Mouse (Mus musculus): Measurements from ENCODE around the gene Pabpc4.
A peak's percentile ranks its signal among the peaks of the same experiment; 100 is the strongest.
"Not testable (repeated sequence)": the region's sequence is repeated elsewhere in the genome, so short reads cannot be mapped to it uniquely, and the experiment has no call there.

The Pabpc4 gene

GRCm38 (mm10) chr4:123297195-123297960 is 35.2 kb downstream of the Pabpc4 start:
- DNase-seq (ENCODE audit: extremely low spot score) = no peak

DNA sequence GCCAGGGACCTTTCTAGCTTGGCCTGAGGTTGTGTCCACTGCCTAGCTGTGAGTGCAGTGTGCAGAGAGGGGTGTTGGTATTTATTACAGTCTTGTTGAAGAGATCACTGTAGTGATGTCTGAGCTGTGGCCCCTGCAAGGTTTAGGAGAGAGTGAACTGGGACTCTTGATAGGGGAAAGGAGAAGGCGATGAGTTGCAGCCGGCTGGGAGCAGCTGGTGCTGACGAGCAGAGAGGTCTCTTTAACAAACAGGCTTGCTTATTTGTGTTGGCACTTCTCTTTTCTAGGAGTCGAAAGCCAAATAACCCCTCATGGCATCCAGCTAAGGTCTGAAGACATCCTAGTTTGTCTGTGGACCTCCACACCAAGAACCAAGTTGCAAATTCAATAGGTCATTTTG is 36.1 kb downstream of the Pabpc4 start:
- DNase-seq (ENCODE audit: extremely low spot score) = no peak

- DNase-seq (ENCODE audit: extremely low spot score) = no peak
Measured at GRCm38 (mm10) chr4:123298980-123299670, 37.0 kb downstream of the Pabpc4 start.

GRCm38 (mm10) chr4:123305789-123306188 is 43.6 kb downstream of the Pabpc4 start:
- DNase-seq (ENCODE audit: extremely low spot score) = peak; percentile 66

DNA sequence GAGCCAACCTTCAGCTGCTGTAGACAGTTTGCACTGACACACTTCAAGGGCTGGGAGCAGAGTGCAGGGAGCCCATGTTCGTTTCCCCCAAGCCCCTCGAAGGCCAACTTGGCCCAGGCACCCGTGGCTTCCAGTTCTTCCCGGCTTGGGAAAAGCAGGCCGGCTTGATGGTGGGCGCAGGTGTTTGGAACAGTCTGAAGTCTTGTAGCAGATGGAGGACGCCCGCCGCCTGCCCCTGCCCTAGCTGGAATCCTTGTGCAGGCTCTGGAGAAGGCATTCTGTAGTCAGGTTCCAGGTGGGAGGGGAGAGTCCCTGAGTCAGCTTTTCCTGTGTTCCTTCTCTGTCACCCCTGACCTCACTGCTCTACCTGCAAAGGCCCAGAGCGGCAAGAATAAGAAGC is 44.8 kb downstream of the Pabpc4 start:
- no peak for DNase-seq (ENCODE audit: extremely low spot score)

GRCm38 (mm10) chr4:123308292-123308691 is 46.1 kb downstream of the Pabpc4 start:
- no peak for DNase-seq (ENCODE audit: extremely low spot score)

- no peak for DNase-seq (ENCODE audit: extremely low spot score)
Measured at GRCm38 (mm10) chr4:123311845-123312244, 49.7 kb downstream of the Pabpc4 start.

- DNase-seq (ENCODE audit: extremely low spot score) = no peak
Measured at GRCm38 (mm10) chr4:123313010-123313409, 50.9 kb downstream of the Pabpc4 start.

GRCm38 (mm10) chr4:123314497-123314896 is 52.3 kb downstream of the Pabpc4 start:
- no peak for DNase-seq (ENCODE audit: extremely low spot score)

GRCm38 (mm10) chr4:123322910-123323309 is 60.8 kb downstream of the Pabpc4 start:
- not testable (repeated sequence) for DNase-seq (ENCODE audit: extremely low spot score)

- no peak for DNase-seq (ENCODE audit: extremely low spot score)
Measured at GRCm38 (mm10) chr4:123323534-123323933, 61.4 kb downstream of the Pabpc4 start, which contains the start of gene Oxct2a. Gene Oxct2a, minus strand, starts transcription at chr4:123323634.

DNA sequence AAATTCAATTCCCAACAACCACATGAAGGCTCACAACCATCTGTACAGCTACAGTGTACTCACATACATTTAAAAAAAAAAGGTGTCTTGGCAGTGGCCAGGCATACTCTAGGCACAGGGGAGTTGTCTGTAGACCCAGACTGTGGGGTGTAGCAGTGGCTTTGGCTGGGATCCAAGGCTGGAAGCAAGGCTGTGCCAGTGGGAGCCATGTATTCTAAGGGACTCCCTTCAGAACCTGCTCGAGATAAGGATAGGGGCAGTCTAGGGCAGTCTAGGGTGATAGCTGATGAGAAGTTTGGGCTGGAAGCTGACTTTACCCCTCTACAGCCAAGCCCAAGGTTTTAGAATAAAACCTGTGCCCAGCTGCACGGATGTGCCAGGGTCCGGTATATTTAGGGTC is 63.9 kb downstream of the Pabpc4 start:
- no peak for DNase-seq (ENCODE audit: extremely low spot score)

DNA sequence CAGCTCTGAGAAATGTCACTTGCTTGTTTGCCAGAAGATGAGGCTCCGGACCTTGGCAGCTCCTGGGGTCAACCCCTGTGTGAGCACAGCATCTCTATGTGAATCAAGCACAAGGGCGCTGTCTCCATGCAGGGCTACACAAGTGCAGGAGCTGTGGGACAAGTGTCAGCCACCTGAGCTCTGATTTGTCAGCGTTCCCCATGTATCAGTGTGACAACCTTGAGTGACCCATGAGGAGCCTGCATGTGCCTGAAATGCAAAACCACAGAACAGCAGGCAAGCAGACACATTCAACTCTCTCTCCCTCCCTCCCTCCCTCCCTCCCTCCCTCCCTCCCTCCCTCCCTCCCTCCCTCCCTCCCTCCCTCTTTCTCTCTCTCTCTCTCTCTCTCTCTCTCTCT is 65.5 kb downstream of the Pabpc4 start:
- DNase-seq (ENCODE audit: extremely low spot score) = no peak

DNA sequence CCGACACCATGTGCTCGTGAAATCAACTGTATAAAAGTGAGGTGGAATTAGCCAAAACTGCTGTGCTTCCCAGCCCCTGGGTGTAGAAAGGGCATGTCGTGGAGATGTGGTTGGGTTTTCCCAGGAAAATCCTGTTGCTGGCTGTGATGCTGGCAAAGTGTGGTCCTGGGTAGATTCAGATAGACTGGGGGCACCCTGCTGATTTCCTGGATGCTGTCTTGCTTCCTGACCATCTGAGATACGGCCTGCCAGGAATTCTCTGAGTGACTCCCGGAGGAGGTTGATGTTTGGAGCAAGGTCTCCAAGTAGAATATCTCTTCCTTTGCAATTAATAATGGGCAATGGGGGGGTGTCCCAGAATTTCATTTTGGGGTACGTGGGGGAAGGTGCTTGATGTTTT is 66.8 kb downstream of the Pabpc4 start:
- no peak for DNase-seq (ENCODE audit: extremely low spot score)

DNA sequence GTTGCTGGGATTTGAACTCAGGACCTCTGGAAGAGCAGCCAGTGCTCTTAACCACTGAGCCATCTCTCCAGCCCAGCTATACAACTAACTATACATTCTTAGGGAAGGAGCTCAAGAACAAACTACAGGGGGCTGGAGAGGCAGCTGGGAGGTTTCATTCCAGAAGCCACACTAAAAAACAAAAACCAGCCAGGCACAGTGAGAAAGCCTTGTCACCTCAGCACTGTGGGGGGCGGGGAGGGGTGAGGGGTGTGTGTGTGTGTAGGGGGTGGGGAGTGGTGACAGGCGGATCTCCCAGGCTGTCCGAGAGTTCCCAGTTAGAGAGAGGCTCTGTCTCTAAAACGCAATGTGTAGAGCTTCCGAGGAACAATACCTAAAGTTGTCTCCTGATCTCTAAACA is 69.2 kb downstream of the Pabpc4 start:
- no peak for DNase-seq (ENCODE audit: extremely low spot score)

- DNase-seq (ENCODE audit: extremely low spot score) = not testable (repeated sequence)
Measured at GRCm38 (mm10) chr4:123331961-123332360, 69.8 kb downstream of the Pabpc4 start.

DNA sequence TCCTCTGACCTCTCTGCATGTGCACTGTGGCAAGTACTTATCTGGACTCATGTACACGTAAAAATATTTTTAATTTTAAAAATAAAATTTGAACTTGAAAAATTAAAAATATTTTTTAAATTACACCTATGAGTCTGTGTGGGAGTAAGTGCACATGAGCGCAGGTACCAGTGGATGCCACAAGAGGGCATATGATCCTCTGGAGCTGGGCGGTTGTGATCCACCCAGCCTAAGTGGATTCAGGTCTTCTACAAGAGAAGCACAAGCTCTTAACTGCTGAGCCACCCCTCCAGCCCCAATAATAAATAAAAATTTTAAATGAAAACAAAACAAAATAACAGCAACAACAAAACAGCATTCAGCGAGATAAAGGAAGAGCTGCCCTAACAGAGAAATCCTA is 71.0 kb downstream of the Pabpc4 start:
- DNase-seq (ENCODE audit: extremely low spot score) = no peak

DNA sequence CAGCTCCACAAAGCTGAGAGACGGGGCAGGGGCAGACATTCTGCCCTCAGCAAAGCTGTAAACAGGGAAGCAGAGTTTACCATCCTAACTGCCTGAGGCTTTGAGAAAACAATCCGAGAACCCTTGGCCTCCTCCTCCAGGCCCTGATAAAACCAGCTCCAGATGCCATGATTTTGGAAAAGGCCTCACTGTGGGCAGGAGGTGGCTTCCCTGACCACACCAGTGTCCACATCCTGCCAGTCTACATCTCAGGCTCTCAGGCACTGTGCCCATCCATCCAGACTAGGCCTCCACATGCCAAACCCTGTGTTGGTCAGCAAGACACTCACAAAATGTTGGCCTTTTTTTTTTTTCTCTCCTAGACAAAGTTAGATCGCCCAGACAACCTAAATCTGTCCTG is 72.0 kb downstream of the Pabpc4 start:
- DNase-seq (ENCODE audit: extremely low spot score) = no peak

GRCm38 (mm10) chr4:123335244-123335643 is 73.1 kb downstream of the Pabpc4 start:
- not testable (repeated sequence) for DNase-seq (ENCODE audit: extremely low spot score)

DNA sequence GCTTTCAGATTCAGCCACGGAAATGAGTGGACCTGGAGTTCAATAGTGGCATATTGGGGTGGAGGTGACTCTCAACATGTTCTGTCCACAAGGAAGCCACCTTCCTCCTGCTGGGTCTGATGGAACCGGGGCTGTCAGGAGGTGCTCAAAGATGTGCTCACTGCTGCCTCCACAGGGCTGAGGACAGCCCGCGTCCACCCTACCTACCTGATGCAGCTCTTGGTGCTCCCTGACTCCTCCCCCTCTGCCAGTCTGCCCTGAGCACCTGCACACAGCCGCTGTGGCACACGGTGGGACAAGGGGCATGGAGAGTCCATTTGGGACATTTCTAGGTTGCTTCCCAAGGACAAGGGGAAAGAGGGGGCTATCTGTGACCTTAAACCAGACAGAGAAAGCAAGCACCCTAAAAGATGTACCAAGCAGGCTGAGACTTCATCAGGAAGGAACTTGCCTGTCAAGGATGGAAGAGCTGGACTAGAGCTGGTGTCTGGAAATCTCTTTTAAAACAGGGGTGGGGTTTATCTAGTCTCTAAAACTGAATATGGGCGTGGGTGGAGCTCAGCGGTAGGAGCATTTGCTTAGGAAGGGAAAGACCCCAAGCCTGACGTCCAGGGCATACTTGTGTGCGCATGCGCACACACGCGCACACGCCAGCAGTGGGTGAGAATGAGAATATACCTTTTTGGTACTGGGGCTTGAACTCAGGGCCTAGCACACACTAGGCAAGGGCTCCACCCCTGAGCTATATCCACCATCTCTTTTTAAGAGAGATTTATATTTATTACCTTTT is 73.8 kb downstream of the Pabpc4 start:
- DNase-seq (ENCODE audit: extremely low spot score) = no peak

- DNase-seq (ENCODE audit: extremely low spot score) = no peak
Measured at GRCm38 (mm10) chr4:123337693-123338092, 75.5 kb downstream of the Pabpc4 start.

- no peak for DNase-seq (ENCODE audit: extremely low spot score)
Measured at GRCm38 (mm10) chr4:123340232-123340631, 78.1 kb downstream of the Pabpc4 start.
